Mouse (Mus musculus): ENCODE data around the gene Bckdhb. TPM values are rescaled to one million over a fixed set of nuclear protein-coding genes. Genes with fewer than 3 reads are reported as not detected.

The Bckdhb gene
- total and polyA plus RNA-seq, 3 experiments: 13.2 to 27.6 (median 24.2) TPM

DNA sequence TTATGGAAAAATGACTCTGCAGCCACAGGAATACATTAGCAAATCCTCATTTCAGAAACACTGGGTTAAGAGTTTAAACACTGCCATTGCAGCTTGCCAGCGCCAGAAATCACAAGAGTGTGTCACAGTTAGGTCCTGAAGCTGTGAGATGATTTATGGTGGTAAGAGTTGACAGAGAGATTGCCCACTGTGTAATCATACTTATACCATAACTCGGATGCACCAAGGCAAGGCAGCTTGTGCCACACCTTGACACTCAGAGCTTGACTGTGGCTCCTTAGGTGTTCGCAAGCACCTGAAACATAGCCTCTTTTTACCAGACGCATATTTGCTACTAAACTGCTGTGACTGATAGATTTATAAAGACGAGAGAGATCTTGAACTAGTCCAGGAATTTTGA is 145.8 kb downstream of the Bckdhb start:
- TF ChIP-seq TAL1 (conservative IDR thresholded peaks at IDR 0.05; ENCODE audit: low read depth, low read length): no peak
- TF ChIP-seq GATA1 (IDR thresholded peaks at IDR 0.05; ENCODE audit: borderline replicate concordance, low read length): no peak
- no peak for TF ChIP-seq GATA2 (IDR thresholded peaks at IDR 0.05; ENCODE audit: borderline replicate concordance, low read depth, low read length)
- TF ChIP-seq POLR2AphosphoS5 (IDR thresholded peaks at IDR 0.05; ENCODE audit: insufficient replicate concordance, low read depth, low read length): no peak
- TF ChIP-seq CTCF (IDR thresholded peaks at IDR 0.05; ENCODE audit: low read depth, low read length): no peak

DNA sequence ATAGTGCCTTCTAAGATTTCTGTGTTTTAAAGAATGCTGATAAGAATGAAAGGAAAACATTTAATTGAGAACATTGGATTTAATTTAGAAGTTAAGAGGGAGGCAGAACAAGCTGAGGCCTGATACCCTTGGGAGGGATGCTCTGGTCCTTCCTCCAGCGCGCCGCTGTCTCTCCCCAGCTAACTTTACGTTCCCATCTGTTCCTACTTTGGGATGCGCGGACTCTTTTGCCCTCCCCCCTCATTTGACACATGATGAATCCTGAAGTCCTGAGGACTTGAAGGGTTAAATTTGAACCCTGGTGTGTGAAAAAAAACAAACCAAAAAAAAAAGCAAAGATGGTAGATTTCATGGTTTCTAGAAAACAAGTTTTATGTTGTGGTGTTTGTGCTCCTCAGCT is 147.6 kb downstream of the Bckdhb start:
- DNase-seq (ENCODE audit: low spot score) (no peak), ATAC-seq (ENCODE audit: extremely low read depth, insufficient number of reproducible peaks, low FRiP score, poor library complexity, severe bottlenecking) (no peak)
- no peaks in the 10 kb centered on the region for H3K9me3 ChIP-seq (replicated peaks)
- H3K27me3 ChIP-seq (ENCODE audit: insufficient read depth, low read length): no peaks in the 10 kb centered on the region
- no peak overlapping the region for H3K4me3 ChIP-seq (ENCODE audit: low read depth, low read length)
- TF ChIP-seq CTCF (IDR thresholded peaks at IDR 0.05; ENCODE audit: low read depth, low read length) (no peak), GATA2 (IDR thresholded peaks at IDR 0.05; ENCODE audit: borderline replicate concordance, low read depth, low read length) (no peak), GATA1 (IDR thresholded peaks at IDR 0.05; ENCODE audit: borderline replicate concordance, low read length) (no peak), POLR2AphosphoS5 (IDR thresholded peaks at IDR 0.05; ENCODE audit: insufficient replicate concordance, low read depth, low read length) (no peak), TAL1 (conservative IDR thresholded peaks at IDR 0.05; ENCODE audit: low read depth, low read length) (no peak)
- H3K4me1 ChIP-seq (ENCODE audit: insufficient read depth, low read depth, low read length): peaks cover 3% of the 10 kb centered on the region; the same call in 1 of the 2 replicates
- no peaks in the 10 kb centered on the region for H3K36me3 ChIP-seq (replicated peaks)

More for the DNA sequence above, 145.8 kb downstream of the Bckdhb start:
- DNase-seq (ENCODE audit: low spot score) (no peak), ATAC-seq (ENCODE audit: extremely low read depth, insufficient number of reproducible peaks, low FRiP score, poor library complexity, severe bottlenecking) (no peak)
- Histone ChIP-seq H3K9me3 (replicated peaks) (no peaks in the 10 kb centered on the region), H3K4me1 (ENCODE audit: insufficient read depth, low read depth, low read length) (no peaks in the 10 kb centered on the region), H3K4me3 (ENCODE audit: low read depth, low read length) (no peak overlapping the region), H3K36me3 (replicated peaks) (no peaks in the 10 kb centered on the region), H3K27me3 (ENCODE audit: insufficient read depth, low read length) (no peaks in the 10 kb centered on the region)

DNA sequence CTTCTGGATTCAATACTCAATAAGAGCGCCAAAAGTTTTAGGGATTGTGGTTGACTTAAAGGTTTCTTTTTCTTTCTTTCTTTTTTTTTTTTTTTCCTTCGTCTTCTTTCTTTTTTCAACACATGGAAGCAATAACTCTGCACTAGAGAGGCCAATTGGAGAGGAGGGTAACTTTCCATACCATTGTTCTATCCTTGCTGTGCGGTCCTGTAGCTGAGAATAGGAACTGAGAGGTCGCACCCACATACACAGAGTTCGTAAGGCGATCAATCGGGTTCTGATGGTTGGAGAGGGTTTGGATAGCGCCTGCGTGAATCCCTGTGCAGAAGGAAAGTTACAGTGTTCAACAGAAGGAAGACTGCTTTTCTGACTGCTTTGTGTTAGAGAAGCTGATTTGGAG is 148.3 kb downstream of the Bckdhb start:
- no peak overlapping the region for H3K4me3 ChIP-seq (ENCODE audit: low read depth, low read length)
- no peaks in the 10 kb centered on the region for H3K9me3 ChIP-seq (replicated peaks)
- ATAC-seq (ENCODE audit: extremely low read depth, insufficient number of reproducible peaks, low FRiP score, poor library complexity, severe bottlenecking) (no peak), DNase-seq (ENCODE audit: low spot score) (no peak)
- no peaks in the 10 kb centered on the region for H3K27me3 ChIP-seq (ENCODE audit: insufficient read depth, low read length)
- no peaks in the 10 kb centered on the region for H3K36me3 ChIP-seq (replicated peaks)
- peaks cover 3% of the 10 kb centered on the region; the same call in 1 of the 2 replicates for H3K4me1 ChIP-seq (ENCODE audit: insufficient read depth, low read depth, low read length)
- TF ChIP-seq GATA2 (IDR thresholded peaks at IDR 0.05; ENCODE audit: borderline replicate concordance, low read depth, low read length): no peak
- no peak for TF ChIP-seq POLR2AphosphoS5 (IDR thresholded peaks at IDR 0.05; ENCODE audit: insufficient replicate concordance, low read depth, low read length)
- TF ChIP-seq CTCF (IDR thresholded peaks at IDR 0.05; ENCODE audit: low read depth, low read length): no peak
- TF ChIP-seq TAL1 (conservative IDR thresholded peaks at IDR 0.05; ENCODE audit: low read depth, low read length): no peak
- TF ChIP-seq GATA1 (IDR thresholded peaks at IDR 0.05; ENCODE audit: borderline replicate concordance, low read length): no peak

- DNase-seq (ENCODE audit: low spot score) (no peak), ATAC-seq (ENCODE audit: extremely low read depth, insufficient number of reproducible peaks, low FRiP score, poor library complexity, severe bottlenecking) (no peak)
- no peak overlapping the region for H3K4me3 ChIP-seq (ENCODE audit: low read depth, low read length)
- no peaks in the 10 kb centered on the region for H3K4me1 ChIP-seq (ENCODE audit: insufficient read depth, low read depth, low read length)
- H3K27me3 ChIP-seq (ENCODE audit: insufficient read depth, low read length): 0 out of 2 replicates have a peak, but pooled peaks cover 2% of the 10 kb centered on the region
- no peaks in the 10 kb centered on the region for H3K9me3 ChIP-seq (replicated peaks)
- TF ChIP-seq TAL1 (conservative IDR thresholded peaks at IDR 0.05; ENCODE audit: low read depth, low read length) (no peak), GATA2 (IDR thresholded peaks at IDR 0.05; ENCODE audit: borderline replicate concordance, low read depth, low read length) (no peak), CTCF (IDR thresholded peaks at IDR 0.05; ENCODE audit: low read depth, low read length) (no peak), GATA1 (IDR thresholded peaks at IDR 0.05; ENCODE audit: borderline replicate concordance, low read length) (no peak), POLR2AphosphoS5 (IDR thresholded peaks at IDR 0.05; ENCODE audit: insufficient replicate concordance, low read depth, low read length) (no peak)
- H3K36me3 ChIP-seq (replicated peaks): peaks cover 2% of the 10 kb centered on the region
These were observed 158.6 kb downstream of the Bckdhb start for GRCm38 (mm10) chr9:84083551-84083950.

DNA sequence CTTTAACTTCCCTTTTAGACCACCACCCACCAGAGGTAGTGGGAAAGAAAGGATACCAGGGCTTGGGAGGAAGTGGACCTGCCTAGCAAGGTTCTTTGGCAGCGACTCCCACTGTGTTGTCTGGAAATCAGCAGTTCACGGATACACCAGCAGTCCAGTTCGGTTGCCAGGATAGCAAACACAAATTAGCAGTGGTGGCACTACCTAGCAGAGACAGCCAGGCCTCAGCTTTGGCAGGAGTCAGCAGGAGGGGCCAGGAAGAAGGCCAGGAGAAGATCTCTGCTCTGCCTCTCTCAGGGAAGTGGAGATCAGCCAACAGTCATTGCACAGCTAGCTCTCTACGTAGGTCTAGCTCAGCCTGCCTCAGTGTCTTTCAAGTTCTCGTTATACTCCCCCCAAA is 159.7 kb downstream of the Bckdhb start:
- H3K36me3 ChIP-seq (replicated peaks): peaks cover 2% of the 10 kb centered on the region
- H3K27me3 ChIP-seq (ENCODE audit: insufficient read depth, low read length): 0 out of 2 replicates have a peak, but pooled peaks cover 2% of the 10 kb centered on the region
- no peaks in the 10 kb centered on the region for H3K9me3 ChIP-seq (replicated peaks)
- ATAC-seq (ENCODE audit: extremely low read depth, insufficient number of reproducible peaks, low FRiP score, poor library complexity, severe bottlenecking) (no peak), DNase-seq (ENCODE audit: low spot score) (no peak)
- no peaks in the 10 kb centered on the region; the same call in 1 of the 2 replicates for H3K4me1 ChIP-seq (ENCODE audit: insufficient read depth, low read depth, low read length)
- TF ChIP-seq TAL1 (conservative IDR thresholded peaks at IDR 0.05; ENCODE audit: low read depth, low read length): no peak
- TF ChIP-seq POLR2AphosphoS5 (IDR thresholded peaks at IDR 0.05; ENCODE audit: insufficient replicate concordance, low read depth, low read length): no peak
- TF ChIP-seq CTCF (IDR thresholded peaks at IDR 0.05; ENCODE audit: low read depth, low read length): no peak
- TF ChIP-seq GATA2 (IDR thresholded peaks at IDR 0.05; ENCODE audit: borderline replicate concordance, low read depth, low read length): no peak
- no peak for TF ChIP-seq GATA1 (IDR thresholded peaks at IDR 0.05; ENCODE audit: borderline replicate concordance, low read length)
- H3K4me3 ChIP-seq (ENCODE audit: low read depth, low read length): no peak overlapping the region

DNA sequence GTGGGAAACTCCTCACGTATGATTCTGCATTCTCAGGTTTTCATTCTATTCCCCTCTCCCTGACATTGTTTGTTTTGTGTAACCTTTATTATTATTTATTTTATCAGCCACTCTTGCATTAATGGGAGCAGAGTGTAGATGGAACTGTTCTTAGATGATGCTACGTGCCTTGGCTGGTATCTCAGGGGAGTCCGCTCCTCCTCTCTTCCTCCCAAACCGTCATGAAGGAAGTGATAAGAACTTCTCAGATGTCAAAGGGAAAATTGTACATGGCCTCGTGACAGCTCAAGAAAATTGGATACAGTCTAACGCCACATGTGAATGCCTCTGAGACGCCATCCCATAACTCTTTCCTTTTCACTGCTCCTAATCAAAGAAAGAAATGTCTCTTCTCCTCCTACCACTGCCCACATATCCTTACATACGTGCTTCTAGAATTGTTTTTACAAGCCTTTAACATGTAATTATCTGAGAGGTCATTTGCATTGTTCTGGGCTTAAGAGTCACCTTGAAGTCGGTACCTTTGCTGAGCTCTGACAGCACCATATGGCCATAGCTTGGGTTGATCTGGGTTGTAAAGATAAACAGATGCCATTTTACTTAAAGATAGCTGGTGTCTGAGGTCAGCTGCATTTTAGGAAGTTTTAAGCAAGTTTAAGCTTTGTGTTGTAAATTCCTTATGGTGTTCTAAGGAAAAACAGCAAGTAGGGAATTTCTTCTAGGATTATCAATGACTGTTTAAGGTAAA is 165.5 kb downstream of the Bckdhb start:
- ATAC-seq (ENCODE audit: extremely low read depth, insufficient number of reproducible peaks, low FRiP score, poor library complexity, severe bottlenecking): peak; percentile 62
- peak; percentile 58 for TF ChIP-seq TAL1 (conservative IDR thresholded peaks at IDR 0.05; ENCODE audit: low read depth, low read length)
- no peak for TF ChIP-seq GATA1 (IDR thresholded peaks at IDR 0.05; ENCODE audit: borderline replicate concordance, low read length)
- TF ChIP-seq CTCF (IDR thresholded peaks at IDR 0.05; ENCODE audit: low read depth, low read length): no peak

More for the DNA sequence above, 165.5 kb downstream of the Bckdhb start:
- H3K4me1 ChIP-seq (ENCODE audit: insufficient read depth, low read depth, low read length): peaks cover 20% of the 10 kb centered on the region
- H3K4me3 ChIP-seq (ENCODE audit: low read depth, low read length): no peak overlapping the region
- DNase-seq (ENCODE audit: low spot score): no peak
- no peaks in the 10 kb centered on the region for H3K27me3 ChIP-seq (ENCODE audit: insufficient read depth, low read length)
- H3K9me3 ChIP-seq (replicated peaks): no peaks in the 10 kb centered on the region
- no peaks in the 10 kb centered on the region for H3K36me3 ChIP-seq (replicated peaks)
